Mouse (Mus musculus) intestine, postnatal 0 days (tissue): ENCODE data around the gene Plagl1. TPM values are rescaled to one million over a fixed set of nuclear protein-coding genes. Genes with fewer than 3 reads are reported as not detected.
A peak's percentile ranks its signal among the peaks of the same experiment; 100 is the strongest.

Experiments used
- ATAC-seq: fragments of 200-750 bp; cut with Nextera tagmentation; 2 replicates; pipeline ENCODE4 v1.8.0; 2017; ENCODE audit warnings: mild to moderate bottlenecking, moderate TSS enrichment, moderate library complexity
- H3K27ac ChIP-seq: fragments of 300-500 bp; sonication (generic); 2 replicates; pipeline ENCODE4 v1.5.1; 2014; ENCODE audit warnings: mild to moderate bottlenecking, low read depth, low read length, moderate library complexity
- H3K27me3 ChIP-seq: fragments of 300-500 bp; sonication (generic); replicated peaks from 2 replicates; pipeline ENCODE4 v1.6.1; 2014; ENCODE audit warnings: low read length, mixed read lengths; ENCODE audit not compliant: control insufficient read depth, insufficient read depth
- H3K36me3 ChIP-seq: fragments of 300-500 bp; sonication (generic); 2 replicates; pipeline ENCODE4 v1.6.1; 2014; ENCODE audit warnings: mild to moderate bottlenecking, moderate library complexity; ENCODE audit not compliant: control insufficient read depth, insufficient read depth
- H3K4me1 ChIP-seq: fragments of 300-500 bp; sonication (generic); replicated peaks from 2 replicates; pipeline ENCODE4 v1.6.1; 2014; ENCODE audit warnings: antibody characterized with exemption, low read length, mixed read lengths; ENCODE audit not compliant: control insufficient read depth, insufficient read depth
- H3K4me2 ChIP-seq: fragments of 300-500 bp; sonication (generic); replicated peaks from 2 replicates; pipeline ENCODE4 v1.6.1; 2014; ENCODE audit warnings: low read depth, mild to moderate bottlenecking, moderate library complexity
- H3K4me3 ChIP-seq: fragments of 300-500 bp; sonication (generic); 2 replicates; pipeline ENCODE4 v1.5.1; 2014; ENCODE audit warnings: low read depth, low read length
- H3K9ac ChIP-seq: fragments of 300-500 bp; sonication (generic); 2 replicates; pipeline ENCODE4 v1.6.1; 2014; ENCODE audit warnings: mild to moderate bottlenecking, low read depth, low read length
- H3K9me3 ChIP-seq: fragments of 300-500 bp; sonication (generic); 2 replicates; pipeline ENCODE4 v1.6.1; 2016; ENCODE audit warnings: mixed run types; ENCODE audit not compliant: control insufficient read depth
- CTCF ChIP-seq: sonication (generic); IDR thresholded peaks from 2 replicates; pipeline ENCODE4 v1.5.1; 2016; ENCODE audit warnings: low read depth, mild to moderate bottlenecking, control low read depth, antibody characterized with exemption, moderate library complexity
- WGBS: fragments of 180-500 bp; shearing (Covaris S2); extraction: QIAGEN DNeasy Blood & Tissue Kit; methylation state at CpG from one replicate; pipeline ENCODE4 v1.1.7; 2014; 5-methylcytosine and 5-hydroxymethylcytosine counted together
- polyA plus RNA-seq: library from polyadenylated mRNA; unstranded; fragments of >200 nt; fragmentation: Nextera tagmentation; extraction: Ambion mirVana; gene quantifications from 2 replicates; pipeline ENCODE4 v1.2.1, GENCODE M21; 2015

The Plagl1 gene
- polyA plus RNA-seq, 1 experiment from 2014 or later, result 67.6 TPM

GRCm38 (mm10) chr10:13056863-13057381 lies 3.4 kb upstream of the Plagl1 start:
- WGBS, result 72% methylated on average over 6 of the region's 6 CpGs
- Histone ChIP-seq H3K9me3 (no peaks in the 10 kb centered on the region), H3K36me3 (no peaks in the 10 kb centered on the region), H3K27ac (no peak overlapping the region), H3K9ac (no peak overlapping the region), H3K4me1 (no peaks in the 10 kb centered on the region), H3K27me3 (peaks cover 20% of the 10 kb centered on the region), H3K4me2 (no peak overlapping the region), H3K4me3 (no peak overlapping the region)
- TF ChIP-seq CTCF, result no peak
- ATAC-seq, result no peak

- no peak overlapping the region for H3K27ac ChIP-seq
- H3K9ac ChIP-seq, result no peak overlapping the region
- peaks cover 20% of the 10 kb centered on the region for H3K27me3 ChIP-seq
- no peaks in the 10 kb centered on the region for H3K36me3 ChIP-seq
- peak overlapping the region; percentile 53 for H3K4me2 ChIP-seq
- 15% methylated on average over 46 of the region's 46 CpGs for WGBS
- no peak for TF ChIP-seq CTCF
- no peaks in the 10 kb centered on the region for H3K4me1 ChIP-seq
- 0 out of 2 replicates have a peak overlapping the region, but pooled peaks have one; percentile 12 for H3K4me3 ChIP-seq
- H3K9me3 ChIP-seq, result no peaks in the 10 kb centered on the region
- no peak for ATAC-seq
Observed at GRCm38 (mm10) chr10:13060821-13061671, 742 bp downstream of the Plagl1 start.

- TF ChIP-seq CTCF, result no peak
- peaks cover 20% of the 10 kb centered on the region for H3K27me3 ChIP-seq
- no peaks in the 10 kb centered on the region for H3K9me3 ChIP-seq
- no peaks in the 10 kb centered on the region for H3K4me1 ChIP-seq
- no peak overlapping the region for H3K4me3 ChIP-seq
- ATAC-seq, result no peak
- WGBS, result 62% methylated on average over 8 of the region's 8 CpGs
- no peak overlapping the region for H3K27ac ChIP-seq
- no peak overlapping the region for H3K4me2 ChIP-seq
- no peaks in the 10 kb centered on the region for H3K36me3 ChIP-seq
- no peak overlapping the region for H3K9ac ChIP-seq
Observed at GRCm38 (mm10) chr10:13062373-13062772, 2.1 kb downstream of the Plagl1 start.

- H3K4me2 ChIP-seq, result no peak overlapping the region
- peaks cover 20% of the 10 kb centered on the region for H3K27me3 ChIP-seq
- WGBS, result 50% methylated on average over 7 of the region's 7 CpGs
- TF ChIP-seq CTCF, result no peak
- no peak for ATAC-seq
- H3K9me3 ChIP-seq, result no peaks in the 10 kb centered on the region
- no peaks in the 10 kb centered on the region for H3K4me1 ChIP-seq
- no peaks in the 10 kb centered on the region for H3K36me3 ChIP-seq
- no peak overlapping the region for H3K27ac ChIP-seq
- no peak overlapping the region for H3K4me3 ChIP-seq
- no peak overlapping the region for H3K9ac ChIP-seq
Observed at GRCm38 (mm10) chr10:13063457-13063856, 3.2 kb downstream of the Plagl1 start.

DNA sequence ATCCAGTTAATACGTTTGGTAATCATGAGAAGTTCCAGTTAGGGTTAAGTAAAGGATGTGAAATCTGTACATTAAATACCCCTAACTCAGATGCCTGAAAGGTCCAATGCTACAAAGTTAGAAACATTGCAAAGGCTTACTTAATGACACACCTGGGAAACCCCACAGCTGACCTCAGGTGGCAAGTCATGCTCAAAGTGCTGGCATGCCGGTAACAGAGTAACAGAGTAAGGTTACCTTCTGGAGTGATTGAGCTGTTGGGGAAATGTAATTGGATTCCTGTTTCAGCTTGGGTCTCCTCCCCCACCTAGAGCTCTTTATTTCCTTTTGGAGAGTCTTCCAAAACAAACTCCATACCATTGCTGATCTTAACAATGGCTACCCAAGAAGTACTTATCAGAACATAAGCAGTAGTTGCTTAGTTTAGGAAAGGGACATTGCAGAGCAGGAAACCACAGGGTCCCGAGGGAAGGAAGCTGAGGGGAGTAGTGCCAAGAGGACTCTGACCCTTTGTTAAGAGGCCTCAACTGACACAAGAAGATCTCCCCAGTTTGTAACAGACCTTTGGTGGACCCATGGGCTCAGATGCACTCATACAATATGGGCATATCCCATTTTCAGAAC lies 4.9 kb downstream of the Plagl1 start:
- WGBS, result 66% methylated on average over 3 of the region's 3 CpGs
- ATAC-seq, result no peak
- no peak overlapping the region for H3K4me2 ChIP-seq
- H3K36me3 ChIP-seq, result no peaks in the 10 kb centered on the region
- H3K9ac ChIP-seq, result no peak overlapping the region
- no peak overlapping the region for H3K27ac ChIP-seq
- peaks cover 13% of the 10 kb centered on the region for H3K27me3 ChIP-seq
- no peak overlapping the region for H3K4me3 ChIP-seq
- no peaks in the 10 kb centered on the region for H3K9me3 ChIP-seq
- no peaks in the 10 kb centered on the region for H3K4me1 ChIP-seq
- no peak for TF ChIP-seq CTCF

- no peaks in the 10 kb centered on the region for H3K27me3 ChIP-seq
- H3K36me3 ChIP-seq, result no peaks in the 10 kb centered on the region
- no peak overlapping the region for H3K27ac ChIP-seq
- no peaks in the 10 kb centered on the region for H3K4me1 ChIP-seq
- WGBS, result 90% methylated on average over 2 of the region's 2 CpGs
- H3K4me2 ChIP-seq, result no peak overlapping the region
- no peak overlapping the region for H3K4me3 ChIP-seq
- no peak for ATAC-seq
- peak; percentile 35 for TF ChIP-seq CTCF
- 0 out of 2 replicates have a peak, but pooled peaks cover 3% of the 10 kb centered on the region for H3K9me3 ChIP-seq
- no peak overlapping the region for H3K9ac ChIP-seq
Observed at GRCm38 (mm10) chr10:13071031-13071430, 10.7 kb downstream of the Plagl1 start.
